Mouse (Mus musculus) midbrain, embryonic 13.5 days (tissue): ENCODE results near the gene C2cd2. TPM values are rescaled to one million over a fixed set of nuclear protein-coding genes. Genes with fewer than 3 reads are reported as not detected.
"Not testable (repeated sequence)": the region's sequence is repeated elsewhere in the genome, so short reads cannot be mapped to it uniquely, and the experiment has no call there.

Experiments
- ATAC-seq: fragments of 200-750 bp; cut with Nextera tagmentation; 2 replicates; pipeline ENCODE4 v1.8.0; 2017; ENCODE audit warnings: mild to moderate bottlenecking, moderate TSS enrichment, moderate library complexity
- H3K27ac ChIP-seq: fragments of 300-500 bp; sonication (generic); 2 replicates; pipeline ENCODE4 v1.5.1; 2015; ENCODE audit warnings: inconsistent platforms, mild to moderate bottlenecking, moderate library complexity
- H3K27me3 ChIP-seq: fragments of 300-500 bp; sonication (generic); 2 replicates; pipeline ENCODE4 v1.6.1; 2015; ENCODE audit warnings: mild to moderate bottlenecking, inconsistent platforms
- H3K36me3 ChIP-seq: fragments of 300-500 bp; sonication (generic); 2 replicates; pipeline ENCODE4 v1.6.1; 2015; ENCODE audit warnings: mild to moderate bottlenecking, inconsistent platforms
- H3K4me1 ChIP-seq: fragments of 300-500 bp; sonication (generic); replicated peaks from 2 replicates; pipeline ENCODE4 v1.6.1; 2015; ENCODE audit warnings: inconsistent platforms
- H3K4me2 ChIP-seq: fragments of 300-500 bp; sonication (generic); replicated peaks from 2 replicates; pipeline ENCODE4 v1.6.1; 2015; ENCODE audit warnings: moderate library complexity, mild to moderate bottlenecking, inconsistent platforms
- H3K4me3 ChIP-seq: fragments of 300-500 bp; sonication (generic); replicated peaks from 2 replicates; pipeline ENCODE4 v1.5.1; 2015; ENCODE audit warnings: mild to moderate bottlenecking, inconsistent platforms
- H3K9ac ChIP-seq: fragments of 300-500 bp; sonication (generic); replicated peaks from 2 replicates; pipeline ENCODE4 v1.6.1; 2015; ENCODE audit warnings: mild to moderate bottlenecking, inconsistent platforms
- H3K9me3 ChIP-seq: fragments of 300-500 bp; sonication (generic); 2 replicates; pipeline ENCODE4 v1.6.1; 2016; ENCODE audit warnings: mild to moderate bottlenecking, inconsistent platforms
- WGBS: fragments of 180-500 bp; shearing (Covaris S2); methylation state at CpG from one replicate; pipeline ENCODE4 v1.1.7; 2015; 5-methylcytosine and 5-hydroxymethylcytosine counted together
- polyA plus RNA-seq: library from polyadenylated mRNA; unstranded; fragments of >200 nt; fragmentation: Nextera tagmentation; extraction: Ambion mirVana; gene quantifications from 2 replicates; pipeline ENCODE4 v1.2.1, GENCODE M21; 2015

C2cd2 gene
- polyA plus RNA-seq, 1 experiment from 2014 or later: 12.2 TPM

GRCm38 (mm10) chr16:97961381-97962150 lies 832 bp downstream of the C2cd2 start:
- Histone ChIP-seq H3K27me3 (no peaks in the 10 kb centered on the region), H3K4me3 (peak overlapping the region; percentile 83), H3K4me1 (peaks cover 19% of the 10 kb centered on the region), H3K27ac (peak overlapping the region; percentile 97), H3K4me2 (peak overlapping the region; percentile 75), H3K9me3 (no peaks in the 10 kb centered on the region), H3K9ac (peak overlapping the region; percentile 92), H3K36me3 (peaks cover 5% of the 10 kb centered on the region; the same call in 1 of the 2 replicates)
- ATAC-seq: peak; percentile 66
- WGBS: 10% methylated on average over 36 of the region's 36 CpGs

GRCm38 (mm10) chr16:97960348-97960747 lies 2.0 kb downstream of the C2cd2 start:
- H3K4me2 ChIP-seq: no peak overlapping the region
- H3K4me1 ChIP-seq: peaks cover 19% of the 10 kb centered on the region
- no peak overlapping the region for H3K9ac ChIP-seq
- 93% methylated on average over 3 of the region's 3 CpGs for WGBS
- ATAC-seq: no peak
- no peak overlapping the region for H3K4me3 ChIP-seq
- H3K36me3 ChIP-seq: peaks cover 17% of the 10 kb centered on the region
- no peak overlapping the region for H3K27ac ChIP-seq
- no peaks in the 10 kb centered on the region for H3K9me3 ChIP-seq
- no peaks in the 10 kb centered on the region for H3K27me3 ChIP-seq

- ATAC-seq: no peak
- Histone ChIP-seq H3K4me3 (no peak overlapping the region), H3K9me3 (no peaks in the 10 kb centered on the region), H3K4me2 (no peak overlapping the region), H3K4me1 (peaks cover 19% of the 10 kb centered on the region), H3K27ac (no peak overlapping the region), H3K27me3 (no peaks in the 10 kb centered on the region), H3K36me3 (peaks cover 34% of the 10 kb centered on the region), H3K9ac (no peak overlapping the region)
Measured at GRCm38 (mm10) chr16:97958401-97958973, 3.9 kb downstream of the C2cd2 start.

GRCm38 (mm10) chr16:97957626-97958025 lies 4.8 kb downstream of the C2cd2 start:
- no peak for ATAC-seq
- Histone ChIP-seq H3K4me3 (no peak overlapping the region), H3K9ac (no peak overlapping the region)

GRCm38 (mm10) chr16:97956011-97956410 lies 6.4 kb downstream of the C2cd2 start:
- H3K4me1 ChIP-seq: peaks cover 10% of the 10 kb centered on the region
- no peaks in the 10 kb centered on the region for H3K9me3 ChIP-seq
- no peak overlapping the region for H3K4me2 ChIP-seq
- no peaks in the 10 kb centered on the region for H3K27me3 ChIP-seq
- no peak overlapping the region for H3K9ac ChIP-seq
- ATAC-seq: no peak
- peaks cover 59% of the 10 kb centered on the region for H3K36me3 ChIP-seq
- H3K27ac ChIP-seq: no peak overlapping the region
- H3K4me3 ChIP-seq: no peak overlapping the region
- 94% methylated on average over 2 of the region's 2 CpGs for WGBS

More at GRCm38 (mm10) chr16:97957626-97958025, 4.8 kb downstream of the C2cd2 start:
- H3K4me1 ChIP-seq: peaks cover 16% of the 10 kb centered on the region
- peaks cover 43% of the 10 kb centered on the region for H3K36me3 ChIP-seq
- no peaks in the 10 kb centered on the region for H3K9me3 ChIP-seq
- H3K4me2 ChIP-seq: no peak overlapping the region
- H3K27ac ChIP-seq: no peak overlapping the region
- H3K27me3 ChIP-seq: no peaks in the 10 kb centered on the region

- no peak overlapping the region for H3K27ac ChIP-seq
- ATAC-seq: no peak
- no peaks in the 10 kb centered on the region for H3K27me3 ChIP-seq
- H3K4me2 ChIP-seq: no peak overlapping the region
- H3K36me3 ChIP-seq: peaks cover 76% of the 10 kb centered on the region
- no peak overlapping the region for H3K4me3 ChIP-seq
- H3K4me1 ChIP-seq: no peaks in the 10 kb centered on the region
- WGBS: 99% methylated on average over 2 of the region's 2 CpGs
- H3K9me3 ChIP-seq: no peaks in the 10 kb centered on the region
- no peak overlapping the region for H3K9ac ChIP-seq
Measured at GRCm38 (mm10) chr16:97953300-97953699, 9.1 kb downstream of the C2cd2 start.

- no peaks in the 10 kb centered on the region for H3K27me3 ChIP-seq
- H3K9me3 ChIP-seq: no peaks in the 10 kb centered on the region
- no peak overlapping the region for H3K27ac ChIP-seq
- H3K4me3 ChIP-seq: no peak overlapping the region
- no peaks in the 10 kb centered on the region for H3K4me1 ChIP-seq
- no peak overlapping the region for H3K4me2 ChIP-seq
- no peak overlapping the region for H3K9ac ChIP-seq
- WGBS: 93% methylated on average over 9 of the region's 9 CpGs
- ATAC-seq: no peak
- H3K36me3 ChIP-seq: peaks cover 76% of the 10 kb centered on the region
Measured at GRCm38 (mm10) chr16:97952801-97953200, 9.6 kb downstream of the C2cd2 start.

- no peaks in the 10 kb centered on the region for H3K9me3 ChIP-seq
- no peak overlapping the region for H3K4me3 ChIP-seq
- H3K27me3 ChIP-seq: no peaks in the 10 kb centered on the region
- peaks cover 76% of the 10 kb centered on the region for H3K36me3 ChIP-seq
- ATAC-seq: no peak
- H3K9ac ChIP-seq: no peak overlapping the region
- WGBS: 93% methylated on average over 4 of the region's 4 CpGs
- no peak overlapping the region for H3K4me2 ChIP-seq
- no peak overlapping the region for H3K27ac ChIP-seq
- H3K4me1 ChIP-seq: no peaks in the 10 kb centered on the region
Measured at GRCm38 (mm10) chr16:97952371-97952770, 10.0 kb downstream of the C2cd2 start.

GRCm38 (mm10) chr16:97950061-97950460 lies 12.3 kb downstream of the C2cd2 start:
- H3K4me2 ChIP-seq: no peak overlapping the region
- ATAC-seq: no peak
- 96% methylated on average over 8 of the region's 8 CpGs for WGBS
- H3K9me3 ChIP-seq: no peaks in the 10 kb centered on the region
- H3K27ac ChIP-seq: no peak overlapping the region
- H3K9ac ChIP-seq: no peak overlapping the region
- H3K4me1 ChIP-seq: no peaks in the 10 kb centered on the region
- H3K4me3 ChIP-seq: no peak overlapping the region
- peaks cover 63% of the 10 kb centered on the region for H3K36me3 ChIP-seq
- H3K27me3 ChIP-seq: no peaks in the 10 kb centered on the region

GRCm38 (mm10) chr16:97948836-97949235 lies 13.6 kb downstream of the C2cd2 start:
- H3K4me3 ChIP-seq: no peak overlapping the region
- H3K4me2 ChIP-seq: no peak overlapping the region
- no peaks in the 10 kb centered on the region for H3K4me1 ChIP-seq
- H3K9ac ChIP-seq: no peak overlapping the region
- no peak for ATAC-seq
- H3K27ac ChIP-seq: no peak overlapping the region
- H3K27me3 ChIP-seq: no peaks in the 10 kb centered on the region
- no peaks in the 10 kb centered on the region for H3K9me3 ChIP-seq
- WGBS: 90% methylated on average over 4 of the region's 4 CpGs
- peaks cover 55% of the 10 kb centered on the region for H3K36me3 ChIP-seq

GRCm38 (mm10) chr16:97946993-97947392 lies 15.4 kb downstream of the C2cd2 start:
- H3K9ac ChIP-seq, H3K4me2 ChIP-seq, H3K27ac ChIP-seq, H3K4me3 ChIP-seq, H3K9me3 ChIP-seq, ATAC-seq, H3K27me3 ChIP-seq, H3K4me1 ChIP-seq: not testable (repeated sequence)
- peaks cover 38% of the 10 kb centered on the region for H3K36me3 ChIP-seq
- WGBS: 79% methylated on average over 2 of the region's 2 CpGs

- ATAC-seq: no peak
- H3K27ac ChIP-seq: no peak overlapping the region
- H3K36me3 ChIP-seq: peaks cover 12% of the 10 kb centered on the region
- H3K9me3 ChIP-seq: no peaks in the 10 kb centered on the region
- H3K4me2 ChIP-seq: no peak overlapping the region
- H3K4me1 ChIP-seq: no peaks in the 10 kb centered on the region
- H3K27me3 ChIP-seq: no peaks in the 10 kb centered on the region
- no peak overlapping the region for H3K4me3 ChIP-seq
- no peak overlapping the region for H3K9ac ChIP-seq
Measured at GRCm38 (mm10) chr16:97941844-97942243, 20.6 kb downstream of the C2cd2 start.
